Mouse (Mus musculus) mouse embryonic stem cell (cell line): Measurements from ENCODE around the gene Prkag2.

Source experiments
- in situ Hi-C, 2 experiments: fragments of 300-500 bp; cut with MboI; formaldehyde crosslinking; loops; 1 replicate in 1 of 2; 3 replicates in 1 of 2; pipeline ENCODE4 v1.14.3; 2019 to 2020; ENCODE audit warnings: low sequenced_read_pairs in 2 of 2, low pct_unique_long_range_greater_than_20kb in 1 of 2, mixed read lengths in 1 of 2; ENCODE audit not compliant: unreplicated experiment in 1 of 2

The Prkag2 gene

DNA sequence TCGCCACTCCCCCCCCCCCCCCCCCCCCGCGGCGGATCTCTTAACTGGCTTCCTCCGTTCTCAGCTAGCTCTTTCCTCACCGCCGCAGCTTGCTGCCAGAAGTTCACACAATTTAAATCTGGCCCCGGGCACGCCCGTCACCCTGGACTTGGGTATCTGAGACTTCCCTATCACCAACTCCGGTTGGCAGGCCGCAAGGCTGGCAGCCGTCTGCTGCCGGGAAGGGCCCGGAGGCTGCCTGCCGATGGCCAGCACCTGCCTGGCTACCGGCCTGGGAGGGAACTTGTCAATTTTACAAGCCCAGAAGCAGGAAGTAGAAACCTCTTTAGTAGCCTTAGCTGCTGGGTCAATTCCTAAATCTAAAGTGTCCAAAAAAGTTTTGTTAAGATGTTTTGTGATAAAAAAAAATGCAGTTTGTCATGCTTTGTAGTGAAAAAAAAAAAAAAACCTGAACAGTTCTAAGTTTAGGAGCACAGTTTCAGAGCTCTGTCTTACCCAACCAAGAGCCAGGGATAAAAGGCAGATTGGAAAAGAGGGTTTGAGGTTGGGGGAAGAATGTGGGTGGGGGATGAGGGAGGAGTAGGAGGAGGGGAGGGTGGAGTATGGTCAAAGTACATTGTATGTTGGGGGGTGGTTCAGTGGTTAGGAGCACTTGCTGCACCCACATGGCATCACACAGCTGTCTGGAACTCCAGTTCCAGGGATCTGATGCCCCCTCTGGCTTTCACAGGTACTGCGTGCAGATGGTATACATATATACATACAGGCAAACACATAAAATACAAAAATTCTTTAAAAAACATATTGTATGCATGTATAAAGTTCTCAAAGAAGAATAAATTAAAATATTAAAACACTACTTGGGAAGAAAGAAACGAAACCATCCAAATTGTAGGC lies 191.4 kb downstream of the Prkag2 start:
- in situ Hi-C loops = no loop called here

DNA sequence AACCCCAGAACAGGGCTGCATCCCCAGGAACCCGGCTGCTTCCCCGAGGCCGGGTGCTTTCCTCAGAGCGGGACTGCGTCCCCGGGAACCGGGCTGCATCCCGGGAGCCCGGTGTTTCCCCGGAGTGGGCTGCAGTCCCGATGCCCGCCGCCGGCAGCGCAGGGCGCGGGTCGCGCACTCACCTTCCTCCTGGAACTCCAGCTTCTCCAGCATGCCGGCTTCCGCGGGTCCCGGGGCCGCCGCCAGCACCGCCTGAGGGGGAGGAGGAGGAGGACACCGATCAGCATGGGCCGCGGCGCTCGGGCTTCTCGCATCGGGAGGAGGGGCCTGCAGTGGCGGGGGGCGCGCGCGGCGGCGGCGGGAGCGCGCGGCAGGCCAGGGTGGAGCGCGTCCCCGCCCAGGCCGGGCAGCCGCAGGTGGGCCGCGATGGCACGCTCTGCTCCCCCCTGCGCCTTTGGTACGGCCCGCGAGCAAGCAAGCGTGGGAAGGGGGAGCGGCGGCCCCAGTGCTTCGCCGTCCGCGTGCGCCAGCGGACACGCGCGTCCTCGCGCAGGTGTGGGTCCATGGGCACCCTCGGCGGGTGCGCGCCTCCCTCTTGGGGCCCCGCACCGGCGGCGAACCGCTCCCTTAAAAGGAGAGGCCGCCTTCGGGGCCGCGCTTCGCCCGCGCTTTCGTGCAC lies 192.2 kb downstream of the Prkag2 start:
- in situ Hi-C loops = no loop called here

DNA sequence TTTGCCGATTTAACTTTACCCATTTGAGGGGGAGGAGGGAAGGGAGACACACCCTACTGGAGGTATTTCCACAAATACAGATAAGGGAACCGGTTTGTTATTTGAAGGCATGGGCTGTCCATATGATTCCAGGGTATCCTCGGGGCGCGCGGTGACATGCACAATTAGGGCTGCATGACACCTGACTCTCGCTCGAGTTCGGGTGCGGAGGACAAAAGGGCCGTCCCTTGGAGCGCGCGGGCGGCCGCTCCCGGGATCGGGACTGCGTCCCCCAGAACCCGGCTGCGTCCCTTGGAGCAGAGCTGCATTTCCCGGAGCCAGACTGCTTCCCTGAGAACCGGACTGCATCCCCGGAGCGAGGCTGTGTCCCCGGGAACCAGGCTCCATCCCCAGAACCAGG lies 192.7 kb downstream of the Prkag2 start:
- in situ Hi-C loops = no loop called here

DNA sequence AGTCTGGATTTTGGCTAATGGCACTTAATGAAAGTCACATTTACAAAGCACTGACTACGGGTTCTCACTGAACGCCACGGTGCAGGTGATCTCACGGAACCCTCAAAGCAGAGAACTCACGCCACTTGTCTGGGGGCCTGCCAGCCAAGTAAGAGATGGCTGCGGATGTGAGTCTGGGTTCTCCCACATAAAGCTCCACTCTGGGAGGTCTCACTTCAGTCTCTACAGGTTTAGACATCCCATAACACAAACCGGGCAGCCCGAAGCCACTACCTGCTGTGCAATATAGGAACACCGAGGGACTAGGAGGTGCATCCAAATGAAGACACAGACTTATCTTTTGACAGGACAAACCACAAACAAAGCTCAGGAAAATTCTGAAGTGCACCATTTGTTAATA lies 193.6 kb downstream of the Prkag2 start:
- in situ Hi-C loops = no loop called here

DNA sequence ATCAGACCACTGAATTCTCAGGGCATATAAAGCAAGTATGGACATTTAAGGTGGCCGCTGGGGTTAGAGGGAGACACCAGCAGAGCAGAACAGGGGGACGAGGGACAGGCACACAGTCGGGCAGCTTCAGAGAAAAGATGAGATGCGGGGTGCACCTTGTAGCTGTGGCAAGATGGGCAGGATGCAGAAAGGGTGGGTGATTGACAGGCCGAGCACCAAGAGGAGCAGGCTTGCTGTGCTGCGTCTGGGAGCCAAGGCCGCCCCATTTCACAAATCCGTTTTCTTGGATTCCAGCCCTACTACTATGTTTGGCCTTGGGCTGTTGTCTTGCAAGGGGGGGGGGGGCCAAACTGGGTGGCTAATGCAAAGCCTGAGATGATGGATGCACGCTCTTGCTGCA lies 195.5 kb downstream of the Prkag2 start:
- in situ Hi-C loops = no loop called here

DNA sequence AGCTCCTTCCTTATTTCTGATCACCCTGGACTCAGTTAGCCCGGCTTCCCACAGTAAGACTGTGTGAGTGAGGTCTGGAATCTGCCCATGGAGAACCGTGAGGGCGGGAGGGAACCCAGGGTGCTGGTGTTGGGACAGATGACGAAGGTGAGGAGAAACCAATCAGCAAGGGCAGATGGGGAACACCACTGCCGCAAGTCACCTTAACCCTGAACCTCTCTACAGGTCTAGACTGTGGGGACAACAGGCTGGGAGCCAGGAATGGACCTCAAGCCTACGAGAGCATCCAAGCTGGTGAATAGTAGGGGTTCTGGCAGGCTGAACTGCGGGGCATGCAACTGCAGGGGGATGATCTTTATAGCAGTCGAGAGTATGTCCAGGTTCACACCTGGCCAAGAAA lies 196.0 kb downstream of the Prkag2 start:
- in situ Hi-C loops = no loop called here

DNA sequence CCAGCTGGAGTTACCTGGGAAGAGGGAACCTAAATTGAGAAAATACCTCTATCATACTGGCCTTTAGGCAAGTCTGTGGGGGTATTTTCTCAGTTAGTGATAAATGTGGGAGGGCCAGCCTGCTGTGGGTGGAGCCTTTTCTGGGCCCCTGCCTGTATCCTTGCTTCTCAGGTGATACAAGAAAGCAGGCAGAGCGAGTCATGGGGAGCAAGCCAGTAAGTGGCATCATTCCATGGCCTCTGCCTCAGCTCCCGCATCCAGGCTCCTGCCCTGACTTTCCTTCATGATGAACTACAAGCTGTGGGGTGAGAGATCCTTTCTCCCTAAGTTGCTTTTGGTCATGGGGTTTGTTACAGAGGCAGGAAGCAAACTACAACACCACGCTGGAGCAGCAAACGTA lies 196.4 kb downstream of the Prkag2 start:
- in situ Hi-C loops = no loop called here

DNA sequence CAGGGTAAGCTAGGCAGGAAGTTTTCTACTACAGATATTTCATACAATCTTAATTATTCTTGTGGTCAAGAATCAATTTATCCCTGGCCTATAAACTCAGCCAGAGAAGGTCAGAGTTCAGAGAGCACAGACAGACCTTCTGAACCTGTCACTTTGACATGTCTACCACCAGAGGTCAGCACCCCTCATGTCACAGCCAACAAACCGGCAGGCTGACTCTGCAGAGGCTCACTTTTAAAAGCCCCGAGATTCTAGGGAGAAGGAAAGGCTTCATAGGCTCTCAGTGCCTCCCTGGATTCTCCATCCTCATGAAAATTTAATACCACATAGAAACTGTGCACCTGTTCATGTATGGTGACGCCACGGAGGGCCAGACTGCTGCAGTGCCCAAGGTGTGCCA lies 197.6 kb downstream of the Prkag2 start:
- in situ Hi-C loops = no loop called here

DNA sequence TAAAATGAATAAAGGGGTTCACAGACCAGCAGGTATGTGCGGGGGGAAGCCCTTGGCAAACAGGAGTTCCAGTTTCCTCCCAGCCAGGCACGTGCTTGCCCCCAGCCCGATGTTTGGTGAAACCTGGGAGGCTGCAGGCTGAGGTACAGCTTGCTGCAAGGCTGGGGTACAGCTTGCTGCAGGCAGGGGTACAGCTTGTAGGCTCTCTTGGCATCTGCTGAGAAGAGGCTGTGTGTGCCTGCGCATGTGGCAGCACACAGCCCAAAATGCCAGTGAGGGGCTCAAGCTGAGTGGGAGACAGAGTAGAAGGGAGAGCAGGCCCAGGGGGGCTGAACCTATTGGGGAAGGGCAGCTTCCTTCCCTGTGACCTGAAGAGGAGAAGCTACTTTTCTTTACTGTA lies 204.8 kb downstream of the Prkag2 start:
- in situ Hi-C loops = no loop called here

DNA sequence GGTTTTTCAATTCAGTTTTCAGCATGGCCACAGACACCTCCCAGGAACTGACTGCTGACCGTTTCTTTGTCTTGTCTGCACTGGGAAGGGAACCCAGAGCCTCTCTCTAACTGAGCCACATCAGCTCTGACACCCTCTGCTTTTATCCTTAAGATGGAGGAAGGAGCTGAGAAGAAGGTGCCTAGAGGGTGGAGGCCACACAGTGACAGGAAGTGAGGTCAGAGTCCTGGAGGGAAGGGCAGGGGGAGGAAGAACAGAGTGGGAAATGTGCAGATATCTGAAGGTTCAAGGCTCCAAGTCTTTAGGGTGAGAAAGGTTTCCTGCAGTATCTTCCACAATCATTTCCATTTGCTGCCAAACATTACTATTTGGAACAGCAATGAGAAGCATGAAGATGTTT lies 205.6 kb downstream of the Prkag2 start:
- in situ Hi-C loops = no loop called here

DNA sequence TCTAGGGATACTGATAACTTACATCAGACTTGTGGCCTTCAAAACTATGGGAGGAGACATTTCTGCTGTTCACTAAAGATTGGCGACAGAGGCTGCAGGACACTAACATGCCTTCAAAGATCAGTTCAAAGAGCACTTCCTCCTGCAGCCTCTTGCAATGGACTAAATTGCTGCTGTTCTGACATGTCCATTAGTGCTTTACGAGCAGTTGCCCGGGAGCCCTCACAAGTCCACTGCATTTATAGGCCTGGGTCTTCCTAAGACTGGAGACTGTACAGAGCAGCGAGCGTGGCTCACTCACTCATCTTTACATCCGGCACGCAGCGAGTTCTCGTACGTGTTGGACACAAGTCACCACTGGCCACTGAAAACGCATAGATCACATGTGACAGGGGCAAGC lies 208.0 kb downstream of the Prkag2 start:
- in situ Hi-C loops = no loop called here

DNA sequence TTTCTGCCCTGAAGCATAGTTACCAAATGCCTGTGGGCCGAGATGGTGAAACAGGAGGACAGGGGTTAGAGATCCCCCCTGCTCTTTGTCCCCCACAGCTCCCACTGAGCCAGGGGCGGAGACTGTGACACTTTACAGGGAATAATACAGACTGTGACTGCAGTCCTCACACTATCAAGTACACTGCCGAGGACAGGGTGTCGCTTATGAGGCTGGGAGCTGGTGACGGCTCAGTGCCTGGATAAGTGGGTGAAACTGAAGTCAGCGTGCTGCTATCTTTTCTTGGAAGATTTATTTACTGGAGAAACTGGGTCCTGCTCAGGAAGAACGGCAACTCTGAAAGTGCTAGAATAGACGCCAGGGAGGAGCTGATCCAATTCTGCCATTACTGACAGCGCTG lies 210.6 kb downstream of the Prkag2 start:
- in situ Hi-C loops = no loop called here

DNA sequence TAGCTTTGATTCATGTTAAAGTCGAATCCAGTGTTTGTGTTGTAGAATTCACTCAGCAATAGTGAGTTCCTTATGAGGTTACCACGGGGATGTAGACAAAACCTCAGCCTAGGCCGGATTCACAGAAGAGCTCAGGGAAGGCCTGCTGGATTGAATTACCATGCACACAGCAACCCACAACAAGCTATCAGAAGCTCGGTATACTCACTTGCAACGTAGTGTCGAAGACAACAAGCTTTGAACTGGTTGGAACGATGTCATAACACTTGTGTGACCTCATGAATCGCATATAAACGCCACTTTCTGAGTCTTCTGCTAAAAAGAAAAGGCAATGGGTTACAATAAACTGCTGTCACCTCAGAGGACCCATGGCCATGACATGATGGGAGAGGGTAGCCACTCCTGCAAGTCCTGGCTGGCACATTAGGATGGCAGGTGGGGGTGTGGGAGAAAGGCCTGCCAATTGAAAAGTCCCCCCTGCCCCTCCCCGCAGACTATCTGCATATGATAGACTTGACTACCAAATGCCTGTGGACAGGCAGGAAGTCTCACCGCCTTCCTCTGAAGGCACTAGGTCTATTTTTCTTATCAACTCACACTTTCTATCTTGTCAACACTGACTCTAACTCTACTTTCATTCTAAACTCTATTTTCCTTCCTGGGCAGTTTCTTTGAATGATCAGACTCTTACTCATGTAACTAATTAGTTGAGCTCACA lies 211.4 kb downstream of the Prkag2 start:
- in situ Hi-C loops = no loop called here

DNA sequence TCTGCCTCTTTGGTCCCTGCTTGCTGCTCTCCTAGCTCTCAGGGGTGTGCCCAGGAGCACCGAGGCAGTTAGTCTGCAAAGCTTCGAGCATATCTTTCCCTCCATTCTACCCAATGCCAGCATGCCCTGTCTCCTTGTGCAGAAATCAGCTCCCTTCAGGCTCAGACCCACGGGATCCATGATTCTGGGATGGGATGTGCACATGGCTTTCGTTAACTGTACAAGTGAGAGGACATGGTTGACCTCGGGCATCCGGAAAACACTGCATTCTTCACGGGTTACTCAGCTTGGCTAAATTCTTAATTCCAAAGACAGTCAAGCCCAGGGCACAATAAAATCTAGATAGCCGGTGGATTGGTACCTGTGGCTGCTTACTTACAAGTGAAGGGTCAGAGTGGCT lies 213.2 kb downstream of the Prkag2 start:
- in situ Hi-C loops = no loop called here

DNA sequence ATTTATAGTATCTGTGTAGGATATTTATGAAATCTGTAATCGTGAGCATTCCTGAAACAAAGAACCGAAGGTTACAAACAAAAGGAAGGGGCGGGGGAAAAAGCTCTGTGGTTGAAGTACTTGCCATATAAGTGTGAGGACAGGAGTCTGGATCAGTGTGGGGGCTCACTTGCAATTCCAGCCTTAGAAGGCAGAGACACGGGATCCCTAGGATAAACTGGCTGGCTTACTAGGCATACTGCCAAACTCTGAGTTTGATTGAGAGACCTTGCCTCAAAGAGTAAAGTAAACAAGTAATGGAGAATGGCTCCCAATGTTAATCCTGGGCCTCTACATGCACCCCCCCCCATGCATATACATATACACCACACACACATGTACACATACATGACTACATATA lies 221.7 kb downstream of the Prkag2 start:
- in situ Hi-C loops = no loop called here

DNA sequence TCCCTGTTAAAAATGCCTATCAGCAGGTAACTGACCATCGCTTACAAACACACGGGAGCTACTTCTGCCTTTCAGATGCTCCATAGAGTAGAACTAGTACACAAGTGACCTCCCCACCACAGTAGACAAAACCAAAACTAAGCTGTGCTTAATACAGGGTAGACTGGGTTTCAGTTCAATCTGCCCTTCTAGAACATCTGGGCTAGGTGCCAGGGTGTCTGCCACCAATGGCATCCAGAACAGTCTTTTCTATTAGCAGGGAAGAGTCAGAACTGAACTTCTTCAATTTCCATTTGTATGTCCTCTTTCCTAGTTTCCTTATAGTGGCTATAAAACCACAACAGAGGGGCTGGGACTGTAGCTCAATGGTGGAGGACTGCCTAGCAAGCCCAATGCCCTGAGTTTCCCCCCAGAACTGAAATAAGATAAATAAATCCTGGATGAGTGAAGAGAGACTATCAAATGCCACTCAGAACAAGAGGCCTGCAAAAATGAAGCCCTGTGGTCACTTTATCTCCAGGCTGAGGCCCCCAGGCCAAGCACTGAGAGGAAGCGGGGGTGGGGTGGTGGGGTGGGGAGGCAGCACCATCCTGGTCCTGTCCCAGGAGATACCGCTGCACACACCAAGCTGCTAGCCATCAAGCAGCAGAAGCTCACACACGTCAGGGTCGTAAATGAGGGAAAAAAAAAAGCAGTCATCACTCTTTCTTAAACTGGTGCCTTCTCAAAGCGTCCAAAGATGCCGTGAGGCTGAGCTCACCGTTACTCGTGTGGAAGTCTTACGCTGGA lies 222.4 kb downstream of the Prkag2 start:
- in situ Hi-C loops = no loop called here

DNA sequence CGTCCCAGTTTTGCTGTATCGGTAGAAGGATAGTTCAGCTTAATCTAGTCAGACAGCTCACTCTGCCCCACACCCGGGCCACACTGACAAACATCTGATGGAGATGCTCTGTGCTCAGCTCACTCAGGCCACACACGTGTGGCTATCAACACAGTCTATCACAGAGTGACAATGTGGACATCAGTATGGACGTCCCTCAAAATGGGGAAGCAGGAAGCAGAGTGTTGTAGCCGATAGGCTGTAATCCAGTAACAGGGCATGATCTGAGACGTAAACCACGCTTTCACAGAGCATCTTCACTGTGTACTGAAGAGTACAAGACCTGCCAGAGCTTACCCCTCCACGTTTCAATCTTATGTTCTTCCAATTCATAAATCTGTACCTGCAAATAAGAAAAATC lies 223.8 kb downstream of the Prkag2 start:
- in situ Hi-C loops = no loop called here

DNA sequence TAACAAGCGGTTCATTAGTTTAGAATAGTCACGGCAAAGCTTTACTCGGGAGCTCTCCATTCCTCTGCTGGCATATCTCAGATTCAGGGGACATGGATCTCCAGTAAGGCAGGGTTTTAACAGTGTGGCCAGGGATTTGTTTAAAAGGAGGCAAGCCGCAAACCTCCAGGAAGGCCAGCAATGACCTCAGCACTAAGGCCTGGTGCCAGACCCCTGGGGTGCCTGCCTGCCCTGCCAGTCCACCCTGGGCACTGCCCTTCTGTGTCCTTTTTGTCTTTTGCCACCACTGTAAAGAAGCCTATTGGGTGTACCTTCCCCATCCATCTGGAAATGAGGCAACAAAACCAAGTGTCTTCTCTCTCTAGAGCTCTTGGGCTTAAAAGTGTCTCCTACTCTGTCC lies 226.3 kb downstream of the Prkag2 start:
- in situ Hi-C loops = no loop called here

DNA sequence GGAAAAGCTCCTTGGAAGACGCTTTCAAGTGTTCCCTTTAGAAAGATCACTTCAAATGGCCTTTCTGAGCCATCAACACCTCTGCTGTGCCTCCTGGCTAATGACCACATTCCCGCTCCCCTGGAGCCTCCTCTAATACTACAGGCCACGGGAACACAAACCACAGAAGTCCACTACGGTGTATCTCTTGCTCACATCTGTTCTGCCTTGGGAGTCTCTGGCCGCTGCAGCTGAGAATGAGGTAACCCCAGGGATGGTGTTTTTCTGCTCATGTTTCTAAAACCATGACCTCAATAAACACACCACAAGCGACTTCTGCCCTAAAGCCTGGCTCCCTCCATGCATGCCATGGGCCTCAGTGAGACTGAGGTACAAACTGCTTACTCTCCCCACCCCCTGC lies 227.2 kb downstream of the Prkag2 start:
- in situ Hi-C loops = no loop called here
